Mouse (Mus musculus) MEL-GATA-1-ER (cell line): ENCODE measurements at regions not wholly inside any gene's neighbourhood (a gene's known extent, or its start where the extent isn't known, plus 50 kb on each side); places are given as distances from the start of the nearest gene placed in this dataset.

Experiments
- DNase-seq: peaks from one replicate; pipeline ENCODE4 v3.0.0-alpha.2; 2012; ENCODE audit warnings: low read depth; ENCODE audit errors: extremely low read depth

GRCm38 (mm10) chr14:72371702-72372277 is 119.8 kb downstream of the Gm9195 start:
- DNase-seq: no peak

GRCm38 (mm10) chr14:72360829-72361520 is 130.7 kb downstream of the Gm9195 start:
- no peak for DNase-seq

- no peak for DNase-seq
Observed at GRCm38 (mm10) chr14:72360181-72360580, 131.5 kb downstream of the Gm9195 start.

- no peak for DNase-seq
Observed at GRCm38 (mm10) chr14:72357915-72358314, 133.7 kb downstream of the Gm9195 start.

- no peak for DNase-seq
Observed at GRCm38 (mm10) chr14:72342181-72342580, 149.5 kb downstream of the Gm9195 start.

- DNase-seq: no peak
Observed at GRCm38 (mm10) chr14:72341590-72342154, 150.0 kb downstream of the Gm9195 start.

GRCm38 (mm10) chr14:72338046-72338445 is 153.6 kb downstream of the Gm9195 start:
- DNase-seq: no peak

- no peak for DNase-seq
Observed at GRCm38 (mm10) chr14:72303856-72304255, 187.8 kb downstream of the Gm9195 start.

GRCm38 (mm10) chr14:72300026-72300425 is 191.6 kb downstream of the Gm9195 start:
- peak; percentile 19 for DNase-seq

GRCm38 (mm10) chr14:72294631-72295030 is 197.0 kb downstream of the Gm9195 start:
- no peak for DNase-seq

GRCm38 (mm10) chr14:72293677-72294387 is 197.8 kb downstream of the Gm9195 start:
- DNase-seq: no peak

GRCm38 (mm10) chr14:72292656-72293299 is 198.9 kb downstream of the Gm9195 start:
- no peak for DNase-seq

- no peak for DNase-seq
Observed at GRCm38 (mm10) chr14:72277309-72277708, 214.3 kb downstream of the Gm9195 start.

GRCm38 (mm10) chr14:72259255-72259654 is 232.4 kb downstream of the Gm9195 start:
- DNase-seq: no peak

- DNase-seq: no peak
Observed at GRCm38 (mm10) chr14:72241872-72242271, 249.8 kb downstream of the Gm9195 start.

- DNase-seq: no peak
Observed at GRCm38 (mm10) chr14:72240272-72240671, 251.4 kb downstream of the Gm9195 start.

GRCm38 (mm10) chr14:72238344-72238743 is 253.3 kb downstream of the Gm9195 start:
- DNase-seq: no peak

GRCm38 (mm10) chr14:72234234-72235075 is 257.2 kb downstream of the Gm9195 start:
- no peak for DNase-seq

- DNase-seq: no peak
Observed at GRCm38 (mm10) chr14:72227853-72228252, 263.8 kb downstream of the Gm9195 start.

- no peak for DNase-seq
Observed at GRCm38 (mm10) chr14:72227441-72227840, 264.2 kb downstream of the Gm9195 start.

GRCm38 (mm10) chr14:72226946-72227345 is 264.7 kb downstream of the Gm9195 start:
- no peak for DNase-seq
